Mouse (Mus musculus) neural tube, embryonic 15.5 days (tissue): ENCODE measurements around the gene Olfr666. TPM values are rescaled to one million over a fixed set of nuclear protein-coding genes. Genes with fewer than 3 reads are reported as not detected.
"Not testable (repeated sequence)": the region's sequence is repeated elsewhere in the genome, so short reads cannot be mapped to it uniquely, and the experiment has no call there.

ENCODE experiments used
- ATAC-seq: fragments of 200-750 bp; cut with Nextera tagmentation; 2 replicates; pipeline ENCODE4 v1.8.0; 2017; ENCODE audit warnings: mild to moderate bottlenecking, moderate TSS enrichment, moderate library complexity; ENCODE audit not compliant: low FRiP score
- H3K27ac ChIP-seq: fragments of 300-500 bp; sonication (generic); replicated peaks from 2 replicates; pipeline ENCODE4 v1.5.1; 2015; ENCODE audit warnings: mild to moderate bottlenecking, inconsistent platforms
- H3K27me3 ChIP-seq: fragments of 300-500 bp; sonication (generic); replicated peaks from 2 replicates; pipeline ENCODE4 v1.6.1; 2015; ENCODE audit warnings: inconsistent platforms
- H3K36me3 ChIP-seq: fragments of 300-500 bp; sonication (generic); 2 replicates; pipeline ENCODE4 v1.6.1; 2015; ENCODE audit warnings: inconsistent platforms
- H3K4me1 ChIP-seq: fragments of 300-500 bp; sonication (generic); 2 replicates; pipeline ENCODE4 v1.6.1; 2015; ENCODE audit warnings: inconsistent platforms
- H3K4me2 ChIP-seq: fragments of 300-500 bp; sonication (generic); 2 replicates; pipeline ENCODE4 v1.6.1; 2015; ENCODE audit warnings: inconsistent platforms, mild to moderate bottlenecking, moderate library complexity
- H3K4me3 ChIP-seq: fragments of 300-500 bp; sonication (generic); replicated peaks from 2 replicates; pipeline ENCODE4 v1.5.1; 2015; ENCODE audit warnings: mild to moderate bottlenecking, inconsistent platforms
- H3K9ac ChIP-seq: fragments of 300-500 bp; sonication (generic); replicated peaks from 2 replicates; pipeline ENCODE4 v1.6.1; 2015; ENCODE audit warnings: mild to moderate bottlenecking, inconsistent platforms
- H3K9me3 ChIP-seq: fragments of 300-500 bp; sonication (generic); replicated peaks from 2 replicates; pipeline ENCODE4 v1.6.1; 2016; ENCODE audit warnings: inconsistent platforms
- WGBS: fragments of 180-500 bp; shearing (Covaris S2); methylation state at CpG from one replicate; pipeline ENCODE4 v1.1.7; 2015; ENCODE audit warnings: mixed read lengths; 5-methylcytosine and 5-hydroxymethylcytosine counted together
- polyA plus RNA-seq: library from polyadenylated mRNA; unstranded; fragments of >200 nt; fragmentation: Nextera tagmentation; extraction: Ambion mirVana; gene quantifications from 2 replicates; pipeline ENCODE4 v1.2.1, GENCODE M21; 2015

The Olfr666 gene
- polyA plus RNA-seq = not detected in 2 replicates

DNA sequence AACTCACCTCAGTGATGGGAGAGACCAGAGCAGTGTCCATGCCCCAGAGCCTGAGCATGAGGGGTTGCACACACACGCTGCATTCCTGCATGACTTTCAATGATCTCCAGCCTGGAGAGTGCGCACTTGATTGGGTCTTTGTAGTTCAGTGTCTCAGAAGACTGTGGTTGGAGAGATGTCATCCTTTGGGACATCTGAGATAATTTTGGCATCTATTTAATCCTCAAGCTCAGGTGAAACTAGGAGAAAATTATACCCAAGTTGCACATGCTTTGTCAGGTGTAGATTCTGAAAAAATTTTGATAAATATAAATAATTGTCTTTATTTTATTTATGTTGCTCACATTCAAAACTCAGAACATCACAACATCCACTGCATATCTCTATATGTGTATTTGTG, at the start of gene Olfr666:
Gene Olfr666, minus strand, starts transcription at position 101 of the 400 bp plus-strand sequence.
- Histone ChIP-seq H3K27ac (no peak within 1 kb of the TSS), H3K4me2 (no peak within 1 kb of the TSS), H3K4me1 (no peaks in the 10 kb centered on the region), H3K9me3 (no peaks in the 10 kb centered on the region), H3K36me3 (no peaks in the 10 kb centered on the region), H3K9ac (no peak within 1 kb of the TSS), H3K4me3 (no peak within 1 kb of the TSS), H3K27me3 (no peaks in the 10 kb centered on the region)
- ATAC-seq = no peak
- WGBS = 91% methylated on average over 2 of the region's 2 CpGs

GRCm38 (mm10) chr7:104933940-104934339, 38.2 kb upstream of the Olfr666 start, which contains the start of gene Olfr669:
TSS of gene Olfr669 (plus strand) at chr7:104934240.
- ATAC-seq = no peak
- Histone ChIP-seq H3K9ac (no peak within 1 kb of the TSS), H3K4me3 (no peak within 1 kb of the TSS), H3K27me3 (no peaks in the 10 kb centered on the region), H3K27ac (no peak within 1 kb of the TSS), H3K4me2 (no peak within 1 kb of the TSS), H3K4me1 (no peaks in the 10 kb centered on the region), H3K9me3 (no peaks in the 10 kb centered on the region), H3K36me3 (no peaks in the 10 kb centered on the region)
- WGBS = 89% methylated on average over 1 of the region's 1 CpGs

DNA sequence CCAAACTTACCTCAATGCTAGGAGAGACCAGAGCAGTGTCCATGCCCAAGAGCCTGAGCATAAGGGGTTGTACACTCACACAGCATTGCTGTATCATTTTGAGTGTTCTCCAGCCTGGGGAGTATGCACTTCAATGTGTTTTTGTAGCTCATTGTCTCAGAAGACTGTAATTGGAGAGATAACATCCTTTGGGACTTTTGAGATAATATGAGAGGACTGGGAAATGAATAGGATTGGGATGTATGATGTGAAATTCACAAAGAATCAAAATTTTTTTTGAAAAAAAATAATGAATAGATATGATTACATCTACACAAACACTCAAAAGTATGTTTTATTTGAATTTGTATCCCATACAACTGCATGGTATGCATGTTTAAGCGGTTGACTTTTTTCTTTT, 32.2 kb upstream of the Olfr666 start, which contains the start of gene Olfr668:
Gene Olfr668, minus strand, starts transcription at position 101 of the 400 bp plus-strand sequence.
- no peak for ATAC-seq
- Histone ChIP-seq H3K4me1 (no peaks in the 10 kb centered on the region), H3K27ac (no peak within 1 kb of the TSS), H3K9me3 (no peaks in the 10 kb centered on the region), H3K4me2 (no peak within 1 kb of the TSS), H3K36me3 (no peaks in the 10 kb centered on the region), H3K27me3 (no peaks in the 10 kb centered on the region), H3K4me3 (no peak within 1 kb of the TSS), H3K9ac (no peak within 1 kb of the TSS)
- 89% methylated on average over 1 of the region's 1 CpGs for WGBS

GRCm38 (mm10) chr7:104921382-104921781, 25.6 kb upstream of the Olfr666 start, which contains the start of gene Olfr667:
TSS of gene Olfr667 (minus strand) at chr7:104921482.
- 87% methylated on average over 1 of the region's 1 CpGs for WGBS
- no peaks in the 10 kb centered on the region for H3K9me3 ChIP-seq

GRCm38 (mm10) chr7:104877731-104878130, 18.0 kb downstream of the Olfr666 start, which contains the start of gene Olfr665:
TSS of gene Olfr665 (plus strand) at chr7:104878031.
- 51% methylated on average over 1 of the region's 1 CpGs for WGBS
- Histone ChIP-seq H3K36me3 (no peaks in the 10 kb centered on the region), H3K27ac (no peak within 1 kb of the TSS), H3K9me3 (no peaks in the 10 kb centered on the region), H3K4me1 (no peaks in the 10 kb centered on the region), H3K4me3 (no peak within 1 kb of the TSS), H3K27me3 (no peaks in the 10 kb centered on the region), H3K9ac (no peak within 1 kb of the TSS), H3K4me2 (no peak within 1 kb of the TSS)
- no peak for ATAC-seq

More at GRCm38 (mm10) chr7:104921382-104921781, 25.6 kb upstream of the Olfr666 start, which contains the start of gene Olfr667:
- no peak within 1 kb of the TSS for H3K4me3 ChIP-seq
- H3K4me1 ChIP-seq = no peaks in the 10 kb centered on the region
- no peaks in the 10 kb centered on the region for H3K36me3 ChIP-seq
- ATAC-seq = no peak
- H3K27ac ChIP-seq = no peak within 1 kb of the TSS
- no peaks in the 10 kb centered on the region for H3K27me3 ChIP-seq
- H3K9ac ChIP-seq = no peak within 1 kb of the TSS
- H3K4me2 ChIP-seq = no peak within 1 kb of the TSS

- no peak overlapping the region for H3K27ac ChIP-seq
- no peaks in the 10 kb centered on the region for H3K4me1 ChIP-seq
- no peak overlapping the region for H3K4me3 ChIP-seq
- H3K36me3 ChIP-seq = no peaks in the 10 kb centered on the region
- no peak for ATAC-seq
- no peak overlapping the region for H3K4me2 ChIP-seq
- no peaks in the 10 kb centered on the region for H3K9me3 ChIP-seq
- no peaks in the 10 kb centered on the region for H3K27me3 ChIP-seq
- no peak overlapping the region for H3K9ac ChIP-seq
- WGBS = 92% methylated on average over 3 of the region's 3 CpGs
These were observed 34.4 kb downstream of the Olfr666 start for GRCm38 (mm10) chr7:104861381-104861780.

DNA sequence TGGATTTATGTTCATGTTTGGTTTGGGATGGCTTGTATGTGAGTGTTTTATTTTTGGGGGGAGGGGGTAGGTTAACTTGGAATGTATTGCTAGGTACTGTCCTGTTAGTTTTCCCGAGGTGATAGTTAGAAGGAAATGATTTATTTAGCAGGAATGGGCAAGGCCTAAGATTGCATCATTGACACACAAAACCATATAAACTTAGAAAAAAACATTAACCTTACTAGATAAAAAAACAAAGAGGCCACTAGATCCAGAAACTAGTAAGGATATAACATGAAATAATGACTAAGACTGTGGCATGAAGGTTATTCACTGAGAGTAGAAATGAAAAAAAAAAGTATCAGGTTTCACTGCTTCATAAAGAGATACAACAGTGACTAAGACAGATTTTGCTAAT, 38.1 kb downstream of the Olfr666 start:
- ATAC-seq = no peak
- H3K27me3 ChIP-seq = no peaks in the 10 kb centered on the region
- no peak overlapping the region for H3K4me2 ChIP-seq
- H3K4me3 ChIP-seq = no peak overlapping the region
- no peaks in the 10 kb centered on the region for H3K9me3 ChIP-seq
- WGBS = 78% methylated on average over 1 of the region's 1 CpGs
- no peaks in the 10 kb centered on the region for H3K4me1 ChIP-seq
- H3K27ac ChIP-seq = no peak overlapping the region
- H3K9ac ChIP-seq = no peak overlapping the region
- H3K36me3 ChIP-seq = no peaks in the 10 kb centered on the region

- not testable (repeated sequence) for H3K4me3 ChIP-seq, H3K9me3 ChIP-seq, H3K36me3 ChIP-seq, H3K4me2 ChIP-seq, H3K9ac ChIP-seq, H3K4me1 ChIP-seq, H3K27ac ChIP-seq, ATAC-seq, H3K27me3 ChIP-seq
- WGBS = 84% methylated on average over 2 of the region's 2 CpGs
These were observed 39.0 kb downstream of the Olfr666 start, which contains the start of gene Usp17la for GRCm38 (mm10) chr7:104856709-104857108. TSS of gene Usp17la (plus strand) at chr7:104857009.

- Histone ChIP-seq H3K27me3 (no peaks in the 10 kb centered on the region), H3K4me2 (no peak overlapping the region), H3K27ac (no peak overlapping the region), H3K36me3 (no peaks in the 10 kb centered on the region), H3K9me3 (no peaks in the 10 kb centered on the region), H3K4me1 (no peaks in the 10 kb centered on the region), H3K9ac (no peak overlapping the region), H3K4me3 (no peak overlapping the region)
- ATAC-seq = no peak
- 81% methylated on average over 3 of the region's 3 CpGs for WGBS
These were observed 40.5 kb downstream of the Olfr666 start for GRCm38 (mm10) chr7:104855248-104855750.

GRCm38 (mm10) chr7:104851546-104851945, 44.2 kb downstream of the Olfr666 start:
- H3K4me3 ChIP-seq, H3K27me3 ChIP-seq, H3K9ac ChIP-seq, ATAC-seq, H3K4me2 ChIP-seq, H3K27ac ChIP-seq, H3K36me3 ChIP-seq, H3K4me1 ChIP-seq, H3K9me3 ChIP-seq: not testable (repeated sequence)
- 88% methylated on average over 2 of the region's 2 CpGs for WGBS

GRCm38 (mm10) chr7:104843731-104844287, 51.9 kb downstream of the Olfr666 start:
- H3K4me1 ChIP-seq = no peaks in the 10 kb centered on the region
- ATAC-seq = no peak
- H3K36me3 ChIP-seq = no peaks in the 10 kb centered on the region
- no peaks in the 10 kb centered on the region for H3K27me3 ChIP-seq
- no peak overlapping the region for H3K4me2 ChIP-seq
- H3K9ac ChIP-seq = no peak overlapping the region
- H3K9me3 ChIP-seq = no peaks in the 10 kb centered on the region
- 86% methylated on average over 1 of the region's 1 CpGs for WGBS
- no peak overlapping the region for H3K4me3 ChIP-seq
- no peak overlapping the region for H3K27ac ChIP-seq

- no peak for ATAC-seq
- no peak within 1 kb of the TSS for H3K4me3 ChIP-seq
- no peaks in the 10 kb centered on the region for H3K9me3 ChIP-seq
- H3K27ac ChIP-seq = no peak within 1 kb of the TSS
- H3K4me2 ChIP-seq = no peak within 1 kb of the TSS
- H3K27me3 ChIP-seq = no peaks in the 10 kb centered on the region
- no peaks in the 10 kb centered on the region for H3K4me1 ChIP-seq
- WGBS = 62% methylated on average over 1 of the region's 1 CpGs
- H3K36me3 ChIP-seq = no peaks in the 10 kb centered on the region
- H3K9ac ChIP-seq = no peak within 1 kb of the TSS
These were observed 53.2 kb downstream of the Olfr666 start, which contains the start of gene Usp17lb for GRCm38 (mm10) chr7:104842503-104842902. TSS of gene Usp17lb (minus strand) at chr7:104842603.
